Mouse (Mus musculus) c-Kit-positive CD71-positive TER-119-positive erythroid progenitor cells, embryonic 14.5 days (primary cell): Measurements from ENCODE around the gene Fam216a.
"Not testable (repeated sequence)": the region's sequence is repeated elsewhere in the genome, so short reads cannot be mapped to it uniquely, and the experiment has no call there.

Experiments
- DNase-seq: peaks from one replicate; pipeline ENCODE4 v3.0.0-alpha.2; 2013; ENCODE audit warnings: low spot score

The Fam216a gene

GRCm38 (mm10) chr5:122372192-122372769, at the start of gene Fam216a:
TSS of gene Fam216a (minus strand) at chr5:122372364.
- DNase-seq = peak; percentile 100

GRCm38 (mm10) chr5:122421271-122422068, 49.3 kb upstream of the Fam216a start, which contains the start of gene Anapc7:
TSS of gene Anapc7 (plus strand) at chr5:122421693.
- DNase-seq = no peak

DNA sequence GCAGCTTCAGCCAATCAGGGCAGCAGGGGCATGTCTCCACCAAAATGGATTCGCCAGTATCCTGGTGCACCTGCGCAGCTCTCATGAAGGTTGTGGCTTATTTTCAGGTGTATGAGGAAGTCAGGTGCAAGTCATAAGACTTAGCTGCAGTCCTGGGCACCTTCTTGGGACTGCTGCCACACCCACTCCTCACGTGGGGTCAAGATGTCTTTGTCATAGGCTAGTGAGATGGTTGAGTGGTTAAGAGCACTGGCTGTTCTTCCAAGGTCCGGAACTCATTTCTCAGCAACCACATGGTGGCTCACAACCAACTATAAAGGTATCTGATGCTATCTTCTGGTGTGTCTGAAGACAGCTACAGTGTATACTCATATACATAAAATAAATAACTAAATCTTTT, 48.5 kb upstream of the Fam216a start:
- DNase-seq = not testable (repeated sequence)

DNA sequence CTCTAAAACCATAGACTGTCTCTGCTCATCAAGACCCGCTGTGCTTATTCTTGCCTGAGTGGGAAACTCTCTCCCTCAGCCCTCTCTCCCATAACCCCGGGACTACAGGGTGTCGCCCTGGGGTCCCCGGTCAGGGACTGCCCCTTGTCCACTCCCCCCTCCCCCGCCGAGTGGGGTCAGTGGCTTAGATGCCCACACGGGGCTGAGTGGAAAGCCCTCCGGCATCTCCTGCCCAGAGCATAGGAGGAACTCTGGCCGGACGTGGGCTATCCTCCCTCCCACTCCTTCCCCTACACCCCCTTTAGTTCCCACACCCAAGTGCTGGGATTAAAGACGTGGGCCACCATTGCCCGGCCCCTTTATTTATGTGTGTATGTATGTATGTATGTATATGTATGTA, 43.3 kb upstream of the Fam216a start:
- no peak for DNase-seq

- no peak for DNase-seq
Observed at GRCm38 (mm10) chr5:122414351-122414750, 42.2 kb upstream of the Fam216a start.

DNA sequence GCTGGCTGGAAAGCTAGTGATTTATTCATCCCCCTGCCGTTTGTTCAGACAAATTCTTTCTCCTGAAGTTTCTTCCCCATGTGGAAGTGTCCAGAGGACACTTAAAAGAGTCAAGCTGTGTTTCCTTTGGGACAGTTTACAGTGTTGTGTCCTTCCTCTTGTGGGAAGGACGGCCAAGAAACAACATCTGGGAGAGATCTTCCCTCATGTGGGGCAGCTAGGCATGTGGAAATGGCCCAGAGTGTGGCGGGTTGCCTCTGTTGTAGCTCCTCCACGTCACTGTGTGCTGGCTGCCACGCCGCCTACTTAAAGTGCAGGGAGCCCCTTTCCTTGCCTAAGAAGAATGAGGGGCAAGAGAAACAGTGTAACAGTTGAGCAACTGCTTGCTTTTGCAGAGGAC, 40.7 kb upstream of the Fam216a start:
- DNase-seq = no peak

DNA sequence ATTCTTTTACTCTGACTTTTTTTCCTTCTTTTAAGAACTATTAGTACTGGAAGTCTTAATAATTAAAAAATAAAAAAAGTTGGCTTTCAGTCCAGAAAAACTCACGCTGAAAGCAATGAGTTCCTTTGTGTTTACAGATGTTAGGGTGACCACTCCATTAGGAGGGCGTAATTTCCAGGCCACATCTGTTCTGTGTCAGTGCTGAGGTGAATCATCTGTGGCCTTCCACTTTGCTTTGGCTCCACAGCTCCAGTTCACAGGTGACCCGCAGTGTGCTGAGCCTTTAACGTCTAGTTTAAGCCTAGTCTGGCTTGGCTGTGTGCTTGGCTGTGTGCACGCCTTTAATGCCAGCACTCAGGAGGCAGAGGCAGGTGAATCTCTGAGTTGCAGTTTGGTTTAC, 39.7 kb upstream of the Fam216a start:
- no peak for DNase-seq

- DNase-seq = no peak
Observed at GRCm38 (mm10) chr5:122409692-122410645, 37.8 kb upstream of the Fam216a start.

DNA sequence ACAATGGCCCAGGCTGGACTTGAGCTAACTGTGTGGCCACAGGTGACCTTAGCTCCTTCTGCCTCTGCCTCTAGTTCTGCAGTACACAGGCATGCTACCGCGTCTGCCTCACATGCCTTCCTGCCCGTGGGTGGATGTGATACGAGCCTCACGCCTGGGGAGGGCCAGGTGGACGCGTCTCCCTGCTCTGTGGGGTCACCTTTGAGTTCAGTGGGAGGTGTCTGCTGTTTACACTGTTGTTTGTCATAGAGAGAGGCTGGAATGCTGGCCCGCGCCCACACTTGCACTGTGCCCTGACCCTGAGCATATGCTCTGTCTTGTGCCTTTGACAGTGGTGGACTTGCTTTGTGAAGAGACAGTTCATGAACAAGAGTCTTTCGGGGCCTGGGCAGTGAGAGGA, 33.4 kb upstream of the Fam216a start:
- DNase-seq = no peak

- DNase-seq = no peak
Observed at GRCm38 (mm10) chr5:122403362-122403761, 31.2 kb upstream of the Fam216a start.

DNA sequence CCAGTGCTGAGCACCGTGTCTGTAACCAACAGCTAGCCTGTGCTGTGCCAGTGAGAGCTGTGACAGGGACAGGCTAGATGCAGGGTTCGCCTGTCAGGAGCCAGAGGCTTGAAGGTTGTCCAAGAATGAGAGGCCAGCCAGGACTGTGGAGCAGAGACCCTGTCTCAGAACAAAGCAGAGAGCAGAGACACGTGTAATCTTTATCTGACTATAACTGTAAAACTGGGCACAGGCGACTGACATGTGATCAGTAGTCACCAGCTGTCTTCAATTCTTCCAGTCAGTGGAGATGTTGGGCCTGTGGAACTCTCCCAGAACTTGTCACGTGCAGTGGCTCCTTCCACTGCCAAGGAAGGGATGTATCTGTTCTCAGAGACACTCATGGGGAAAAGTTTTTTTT, 30.6 kb upstream of the Fam216a start:
- no peak for DNase-seq

DNA sequence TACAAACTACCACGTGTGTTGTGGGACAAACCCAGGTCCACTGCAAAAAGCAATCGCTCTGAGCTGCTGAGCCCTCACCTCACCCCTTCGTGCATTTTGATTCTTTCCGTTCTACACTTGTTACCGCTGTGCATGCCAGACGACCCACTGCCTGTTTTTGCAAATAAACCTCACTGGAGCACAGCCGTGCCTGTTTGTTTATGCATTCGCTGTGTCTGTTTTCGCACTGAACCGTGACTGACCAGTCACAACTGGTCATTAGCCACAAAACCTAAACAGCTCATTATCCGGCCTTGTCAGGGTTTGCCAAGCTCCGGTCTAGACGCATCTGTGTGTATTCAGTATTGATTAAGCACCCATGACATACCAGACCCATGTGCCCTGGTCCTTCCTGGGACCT, 30.0 kb upstream of the Fam216a start:
- DNase-seq = no peak

DNA sequence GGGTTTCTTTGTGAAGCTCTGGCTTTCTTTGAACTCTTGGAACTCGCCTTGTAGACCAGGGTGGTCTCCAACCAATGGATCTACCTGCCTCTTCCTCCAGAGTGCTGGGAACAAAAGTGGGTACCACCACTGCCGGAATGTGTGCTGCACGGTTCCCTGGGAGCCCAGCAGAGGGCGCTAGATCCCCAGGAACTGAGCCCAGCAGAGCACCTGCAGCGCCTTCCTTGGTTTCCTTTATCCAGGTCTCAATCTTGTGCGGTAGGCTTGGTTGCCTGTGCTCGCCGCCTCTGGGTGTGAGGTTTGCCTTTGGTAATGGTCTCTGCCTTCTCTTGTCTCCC, 29.1 kb upstream of the Fam216a start:
- DNase-seq = peak; percentile 45

GRCm38 (mm10) chr5:122400628-122401302, 28.6 kb upstream of the Fam216a start:
- DNase-seq = no peak

- DNase-seq = no peak
Observed at GRCm38 (mm10) chr5:122399871-122400270, 27.7 kb upstream of the Fam216a start.

DNA sequence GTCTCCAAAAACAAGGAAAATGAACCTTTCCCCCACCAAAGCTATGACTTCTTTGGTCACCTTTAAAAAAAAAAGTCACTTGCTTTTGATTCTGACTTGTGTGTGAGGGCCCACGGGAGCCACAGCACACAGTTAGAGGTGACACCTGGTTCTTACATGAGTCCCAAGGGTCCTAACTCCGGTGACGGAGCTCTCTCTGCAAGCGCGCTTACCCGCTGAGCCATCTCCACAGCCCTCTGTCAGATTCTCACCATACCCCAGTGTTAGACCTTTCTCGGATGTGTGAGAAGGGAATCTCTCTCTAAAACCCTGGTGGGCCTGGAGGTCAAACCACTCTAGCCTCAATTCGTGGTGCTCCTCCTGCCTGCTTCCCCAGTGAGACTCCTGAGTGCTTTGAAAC, 25.3 kb upstream of the Fam216a start:
- no peak for DNase-seq

GRCm38 (mm10) chr5:122396791-122397190, 24.6 kb upstream of the Fam216a start:
- no peak for DNase-seq

DNA sequence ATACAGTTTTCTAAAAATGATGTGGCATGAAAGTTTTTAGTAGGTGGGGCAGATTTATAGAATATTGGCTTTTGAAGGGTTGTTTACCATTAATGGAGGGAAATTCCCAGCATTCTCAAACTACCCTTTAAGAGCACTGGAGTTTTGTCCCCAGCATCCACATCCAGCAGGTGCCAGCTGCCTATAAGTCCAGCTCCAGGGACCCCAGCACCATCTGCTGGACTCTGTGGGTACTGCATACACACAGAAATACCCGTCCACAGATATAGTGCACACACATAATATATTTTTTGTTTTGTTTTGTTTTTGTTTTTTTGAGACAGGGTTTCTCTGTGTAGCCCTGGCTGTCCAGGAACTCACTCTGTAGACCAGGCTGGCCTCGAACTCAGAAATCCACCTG, 21.7 kb upstream of the Fam216a start:
- DNase-seq = peak; percentile 81

DNA sequence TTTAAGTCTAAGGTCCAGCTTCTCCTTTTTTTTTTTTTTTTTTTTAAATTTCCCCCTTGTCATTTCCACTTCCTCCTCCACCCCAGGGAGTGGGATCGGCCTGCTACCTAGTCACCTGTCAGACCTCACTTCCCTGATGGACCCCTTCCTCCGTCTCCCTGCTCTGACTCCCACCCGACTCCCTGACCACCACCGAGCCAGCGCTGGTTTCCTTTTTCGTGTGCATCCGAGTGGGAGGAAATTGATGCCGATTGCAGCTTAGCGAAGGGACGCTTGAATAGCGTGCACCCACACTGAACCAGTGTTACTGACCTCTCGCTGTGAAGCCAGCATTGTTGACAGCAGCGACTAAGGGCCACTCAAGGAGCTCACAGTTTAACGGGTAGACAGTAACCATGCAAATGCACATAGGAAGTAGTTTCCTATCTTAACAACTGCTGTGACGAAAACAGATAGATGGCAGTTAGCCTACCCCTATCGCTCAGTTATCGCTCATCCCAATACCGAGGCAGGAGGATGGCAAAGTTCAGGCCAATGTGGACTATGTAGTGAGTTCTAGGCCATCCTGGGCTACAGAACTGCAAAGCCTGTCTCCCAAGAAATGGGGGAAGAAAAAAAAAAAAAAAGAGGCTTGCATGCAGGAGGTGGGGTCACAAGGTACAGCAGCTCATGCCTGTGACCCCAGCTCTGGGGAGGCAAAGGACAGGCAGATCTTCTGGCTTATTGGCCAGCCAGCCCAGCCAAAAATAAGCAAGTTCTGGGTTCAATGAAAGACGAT, 20.3 kb upstream of the Fam216a start:
- DNase-seq = peak; percentile 26

GRCm38 (mm10) chr5:122391786-122392180, 19.6 kb upstream of the Fam216a start, which contains the start of gene Arpc3:
TSS of gene Arpc3 (plus strand) at chr5:122391878.
- DNase-seq = peak; percentile 87

DNA sequence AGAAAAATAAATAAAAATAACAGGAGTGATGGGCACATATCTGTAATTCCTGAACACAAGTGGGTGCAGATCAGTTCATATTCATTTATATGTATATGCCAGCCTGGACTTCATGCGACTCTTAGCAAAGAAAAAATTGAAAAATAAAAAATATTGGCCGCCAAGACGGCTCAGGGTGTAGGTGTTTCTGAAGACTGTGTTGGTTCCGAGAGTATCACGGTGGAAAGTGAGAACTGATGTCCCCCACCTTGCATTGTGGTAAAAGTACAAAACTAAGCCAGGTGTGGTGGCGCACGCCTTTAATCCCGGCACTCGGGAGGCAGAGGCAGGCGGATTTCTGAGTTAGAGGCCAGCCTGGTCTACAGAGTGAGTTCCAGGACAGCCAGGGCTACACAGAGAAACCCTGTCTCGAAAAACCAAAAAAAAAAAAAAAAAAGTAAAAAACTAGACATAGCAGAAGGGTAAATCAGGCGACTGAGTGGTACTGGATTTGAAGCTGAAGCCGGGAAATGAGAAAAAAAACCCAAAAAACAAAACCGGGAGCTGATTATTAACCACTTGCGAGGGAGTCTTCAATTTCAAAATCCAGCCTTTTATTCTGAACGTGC, 19.1 kb upstream of the Fam216a start:
- no peak for DNase-seq
